Mouse (Mus musculus) erythroid progenitor cell, adult 5-6 weeks (primary cell): ENCODE results near the gene Iqcd. TPM values are rescaled to one million over a fixed set of nuclear protein-coding genes. Genes with fewer than 3 reads are reported as not detected.

ENCODE experiments used
- ATAC-seq: replicated peaks from 2 replicates; pipeline ENCODE4 v1.8.0; 2016; ENCODE audit warnings: moderate number of reproducible peaks, mild to moderate bottlenecking, moderate TSS enrichment, inconsistent platforms; ENCODE audit not compliant: poor library complexity, low FRiP score, severe bottlenecking
- total RNA-seq, 2 experiments: library from RNA; stranded (forward) in 1 of 2; stranded (reverse) in 1 of 2; fragments of 150-400 nt in 1 of 2; fragments of 186-747, 209-891 nt in 1 of 2; gene quantifications; 2 replicates each; pipeline versions ENCODE4 v1.2.3 to v1.2.4; 2015 to 2017; ENCODE audit warnings: low replicate concordance in 2 of 2

The Iqcd gene
- total RNA-seq, 2 experiments from 2014 or later, result 2.5 to 3.3 TPM

- no peak for ATAC-seq
These were observed 18.4 kb upstream of the Iqcd start for GRCm38 (mm10) chr5:120570289-120570897.

DNA sequence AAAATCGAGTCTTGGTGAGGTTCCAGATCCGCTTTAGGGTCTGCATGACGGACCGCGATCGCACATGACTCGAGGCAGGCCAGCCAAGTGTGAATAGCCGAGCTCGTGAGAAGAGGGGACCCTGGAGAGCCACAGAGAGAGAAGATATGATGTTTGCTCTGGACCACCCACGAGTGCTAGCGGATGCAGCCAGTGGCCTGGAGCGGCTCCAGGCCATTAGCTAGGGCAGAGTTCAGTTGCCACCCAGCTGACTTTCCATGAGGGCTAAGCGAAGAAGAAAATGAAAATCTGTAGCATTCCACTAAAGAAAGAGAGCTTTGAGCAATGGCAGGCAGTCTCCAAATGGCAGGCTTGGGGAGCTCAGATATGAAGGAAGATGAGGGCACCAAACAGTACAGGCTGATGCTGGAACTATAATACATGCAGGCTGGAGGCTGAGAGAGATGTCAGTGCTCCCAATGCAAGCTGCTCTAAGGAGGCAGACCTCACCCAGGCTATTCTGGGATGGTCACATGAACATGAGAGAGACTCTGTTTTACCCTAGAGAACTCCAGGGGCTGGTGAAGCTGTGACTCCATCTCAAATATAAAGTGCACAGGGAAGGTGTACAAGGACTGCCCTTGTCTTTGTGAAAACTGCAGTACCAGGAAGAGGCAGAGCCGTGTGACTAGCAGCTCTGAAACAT, 17.6 kb upstream of the Iqcd start:
- no peak for ATAC-seq

DNA sequence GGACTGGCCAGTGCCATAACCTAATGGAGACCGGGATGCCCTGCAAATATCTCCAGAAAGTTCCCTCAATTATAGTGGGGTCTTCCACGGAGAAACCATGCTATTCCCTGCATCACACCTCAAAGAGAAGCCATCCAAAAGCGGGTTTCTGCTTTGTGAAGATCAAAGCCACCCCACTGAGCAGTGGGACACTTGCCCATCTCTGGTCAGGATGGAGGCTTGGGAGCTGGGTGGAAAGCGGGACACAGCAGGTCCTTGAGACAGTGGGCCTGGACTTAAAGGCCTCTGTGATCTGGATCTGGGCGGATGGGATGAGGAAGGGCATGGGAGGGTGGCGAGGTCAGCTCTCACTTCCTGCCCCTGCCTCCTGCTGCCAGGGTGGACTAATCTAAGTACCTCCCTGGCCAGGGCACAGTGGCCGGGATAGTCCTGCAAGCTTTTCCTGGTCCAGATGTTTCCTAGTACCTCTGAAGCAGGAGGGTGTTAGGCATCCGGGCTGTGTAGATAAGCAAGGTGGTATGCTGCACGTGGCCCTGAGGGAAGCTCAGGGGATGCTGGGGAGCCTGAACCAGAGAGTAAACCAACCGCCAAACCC, 14.2 kb upstream of the Iqcd start:
- no peak for ATAC-seq

GRCm38 (mm10) chr5:120576781-120577301, 12.0 kb upstream of the Iqcd start:
- ATAC-seq, result peak; percentile 62

- peak; percentile 87 for ATAC-seq
These were observed 10.8 kb upstream of the Iqcd start for GRCm38 (mm10) chr5:120577935-120578441.

DNA sequence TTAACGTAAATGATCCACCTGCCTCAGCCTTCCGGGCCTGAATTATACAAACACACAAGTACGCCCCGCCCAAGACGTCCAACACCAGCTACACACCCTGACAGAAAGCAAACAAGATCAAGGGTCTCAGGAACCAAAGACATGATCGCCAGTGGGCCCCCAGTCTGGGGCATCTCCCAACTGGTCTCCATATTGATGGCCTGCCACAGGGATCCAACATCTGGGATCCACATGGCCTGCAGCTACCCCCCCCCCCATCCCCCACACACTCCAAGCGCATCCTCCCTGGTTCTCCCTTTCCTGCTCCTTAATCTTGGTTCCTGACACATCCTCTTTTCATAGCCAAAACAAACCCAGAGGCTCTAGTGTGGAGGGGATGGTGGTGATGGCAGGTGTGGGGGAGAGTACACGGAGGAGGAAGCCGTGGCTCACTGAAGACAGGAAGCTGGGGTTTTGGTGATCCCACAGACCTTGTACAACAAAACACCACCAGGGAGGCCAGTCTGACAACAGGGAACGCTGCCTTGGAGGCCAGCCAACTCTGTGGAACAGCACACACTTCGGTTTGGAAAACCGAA, 10.2 kb upstream of the Iqcd start:
- peak; percentile 23; the same call in 1 of the 2 replicates for ATAC-seq

DNA sequence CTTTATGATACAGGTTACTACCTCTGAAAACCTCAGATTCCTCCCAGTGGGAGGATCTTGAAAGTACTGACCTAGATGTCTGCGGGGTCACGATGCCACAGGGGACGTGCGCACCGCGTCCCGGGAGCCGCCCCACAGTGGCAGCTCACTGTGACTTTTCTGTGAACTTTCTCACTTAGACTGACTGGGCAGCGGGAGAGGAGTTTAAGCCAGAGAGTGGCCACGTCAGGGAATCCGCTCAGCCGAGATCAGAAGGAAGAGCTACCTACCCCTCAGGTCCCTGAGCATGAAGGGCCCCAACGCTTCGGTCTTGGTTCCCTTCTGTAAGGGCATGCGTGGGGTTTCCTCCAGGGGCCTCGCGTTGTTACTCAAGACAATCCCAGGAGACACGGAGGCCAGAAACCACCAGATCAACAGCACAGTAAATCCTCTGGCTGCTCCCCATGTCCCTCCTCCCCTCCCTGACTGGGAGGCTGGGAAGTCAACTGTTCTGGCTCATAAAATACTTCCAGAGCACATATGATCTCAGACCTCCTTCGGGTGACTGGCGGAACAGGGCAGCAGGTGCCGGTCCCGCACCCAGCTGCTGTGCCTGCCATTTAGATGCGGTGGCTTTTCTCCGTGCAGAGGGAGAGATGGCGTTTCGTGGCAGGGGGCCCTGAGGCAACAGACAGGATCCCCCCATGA, 9.5 kb upstream of the Iqcd start:
- no peak for ATAC-seq

DNA sequence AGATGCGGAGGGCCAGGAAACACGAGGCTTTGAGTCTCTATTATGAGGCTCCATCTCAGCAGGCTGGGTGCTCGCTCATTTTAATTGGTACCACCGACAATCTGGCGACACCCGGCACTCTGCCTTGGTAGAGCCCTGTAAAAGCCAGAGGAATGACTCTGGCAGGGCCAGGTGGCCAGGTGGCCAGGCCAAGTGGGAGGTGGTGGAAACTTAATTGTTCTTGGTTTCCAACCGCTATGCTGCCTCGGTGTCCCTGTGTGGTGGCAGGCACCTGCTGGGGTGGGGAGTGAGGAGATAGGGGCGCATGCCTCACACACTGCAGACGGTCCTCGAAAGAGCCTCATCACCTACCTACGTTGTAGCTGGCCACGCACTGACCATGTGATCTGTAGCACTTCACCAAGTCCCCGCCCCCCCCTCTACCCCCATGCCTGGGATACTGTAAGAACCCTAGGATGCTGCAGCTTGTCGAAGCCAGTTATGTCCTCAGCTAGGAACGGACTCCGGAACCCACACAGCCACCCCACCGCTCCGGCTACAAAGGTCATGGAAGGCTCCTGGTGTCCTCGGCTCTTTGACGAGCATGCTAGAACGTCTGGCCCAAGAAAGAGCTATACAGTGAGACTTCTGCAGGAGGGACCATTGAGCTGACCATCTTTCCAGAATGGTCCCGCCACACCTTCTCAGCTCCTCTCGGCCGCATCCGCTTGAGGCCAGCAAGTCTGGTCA, 8.8 kb upstream of the Iqcd start:
- ATAC-seq, result no peak

GRCm38 (mm10) chr5:120582002-120582401, 6.8 kb upstream of the Iqcd start:
- no peak for ATAC-seq

GRCm38 (mm10) chr5:120583511-120583910, 5.3 kb upstream of the Iqcd start:
- ATAC-seq, result no peak

- ATAC-seq, result no peak
These were observed 3.8 kb upstream of the Iqcd start for GRCm38 (mm10) chr5:120584968-120585367.

DNA sequence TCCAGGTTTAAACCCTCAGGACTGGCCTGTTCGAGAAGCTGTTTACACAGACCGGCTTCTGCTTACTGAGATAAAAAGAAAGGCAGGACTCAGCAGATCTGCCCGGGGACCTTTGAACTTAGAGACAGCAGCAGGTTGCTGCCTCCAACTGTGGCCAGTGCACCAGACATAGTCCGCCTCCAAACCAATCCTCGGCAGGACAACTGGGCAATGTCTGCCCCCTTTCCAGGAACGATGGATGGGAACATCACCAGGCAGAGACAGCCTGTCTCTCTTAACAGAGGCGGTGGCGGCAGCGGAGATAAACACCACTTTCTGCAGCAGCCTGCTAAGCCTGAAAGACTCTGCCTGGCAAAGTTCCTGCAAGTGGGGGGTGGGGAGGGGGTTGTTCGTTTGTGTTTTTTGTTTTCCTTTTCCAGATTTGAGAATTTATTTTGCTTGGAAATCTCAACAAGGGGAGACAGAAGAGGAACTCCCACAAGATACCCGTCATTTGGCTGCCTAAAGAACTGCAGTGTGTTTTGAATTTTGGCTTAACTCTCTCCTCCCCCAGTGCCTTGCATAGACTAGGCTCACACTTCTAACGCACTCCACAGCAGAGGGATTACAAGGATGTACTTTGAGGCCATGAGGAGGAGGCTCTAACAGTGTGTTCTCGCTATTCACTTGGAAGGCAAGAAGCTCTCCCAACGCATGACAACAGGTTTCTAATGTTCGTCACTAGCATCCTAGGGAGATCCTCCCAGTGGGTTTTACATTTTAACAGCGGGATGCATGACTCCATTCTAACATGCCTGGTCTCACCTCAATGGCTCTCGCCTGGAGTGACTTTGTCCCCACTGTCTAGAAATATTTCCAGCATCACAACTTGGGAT, 1.8 kb upstream of the Iqcd start:
- peak; percentile 45 for ATAC-seq

GRCm38 (mm10) chr5:120587616-120587926, 1.2 kb upstream of the Iqcd start:
- peak; percentile 64 for ATAC-seq

GRCm38 (mm10) chr5:120587940-120588568, 762 bp upstream of the Iqcd start:
- peak; percentile 4 for ATAC-seq

DNA sequence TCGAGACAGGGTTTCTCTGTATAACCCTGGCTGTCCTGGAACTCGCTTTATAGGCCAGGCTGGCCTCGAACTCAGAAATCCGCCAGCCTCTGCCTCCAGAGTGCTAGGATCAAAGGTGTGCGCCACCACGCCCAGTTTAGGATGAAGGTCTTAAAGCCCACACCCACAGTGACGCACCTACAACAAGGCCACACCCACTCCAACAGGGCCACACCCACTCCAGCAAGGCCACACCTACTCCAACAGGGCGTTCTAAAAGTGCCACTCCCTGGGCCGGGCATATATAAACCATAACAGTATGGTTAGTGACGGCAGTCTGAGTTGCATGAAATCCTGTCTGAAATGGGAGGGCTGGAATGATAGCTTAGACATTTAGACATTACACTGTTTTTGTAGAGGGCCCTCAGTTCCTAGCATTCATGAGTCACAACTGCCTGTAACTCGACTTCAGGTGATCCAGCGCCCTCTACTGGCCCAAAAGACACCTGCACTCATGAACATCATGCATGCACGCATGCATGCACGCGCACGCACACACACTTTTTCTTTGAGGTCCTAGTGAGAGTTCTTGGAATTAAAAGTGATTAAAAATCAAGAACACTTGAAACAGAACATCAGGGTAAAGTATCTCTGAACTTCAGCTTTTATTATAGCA, 1.7 kb downstream of the Iqcd start:
- ATAC-seq, result no peak

DNA sequence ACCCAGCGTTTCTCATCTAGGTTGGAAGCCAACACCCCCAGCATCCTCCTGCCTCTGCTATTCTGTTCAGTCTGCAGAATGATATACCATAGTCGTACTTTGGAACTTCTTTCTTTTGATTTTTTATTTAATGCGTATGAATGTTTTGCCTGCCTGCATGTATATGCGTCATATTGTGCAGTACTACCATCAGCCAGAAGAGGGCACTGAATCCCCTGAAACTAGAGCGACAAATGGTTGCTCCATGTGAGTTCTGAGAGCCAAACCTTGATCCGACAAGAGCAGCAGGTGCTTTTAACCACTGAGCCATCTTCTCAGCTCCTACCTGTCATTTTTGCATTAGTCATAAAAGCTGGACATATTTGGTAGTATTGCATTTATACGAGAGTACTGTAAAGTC, 3.3 kb downstream of the Iqcd start:
- ATAC-seq, result no peak

GRCm38 (mm10) chr5:120594485-120594884, 5.7 kb downstream of the Iqcd start:
- no peak for ATAC-seq

GRCm38 (mm10) chr5:120599625-120600024, 10.8 kb downstream of the Iqcd start:
- peak; percentile 83 for ATAC-seq
